Mouse (Mus musculus) thymus, postnatal 36 days (tissue): ENCODE results near the gene Acvr2a.

Experiments used
- DNase-seq, 2 experiments: peaks; one replicate each; pipeline ENCODE4 v3.0.0; 2022; ENCODE audit warnings: mixed read lengths in 2 of 2

Acvr2a gene

DNA sequence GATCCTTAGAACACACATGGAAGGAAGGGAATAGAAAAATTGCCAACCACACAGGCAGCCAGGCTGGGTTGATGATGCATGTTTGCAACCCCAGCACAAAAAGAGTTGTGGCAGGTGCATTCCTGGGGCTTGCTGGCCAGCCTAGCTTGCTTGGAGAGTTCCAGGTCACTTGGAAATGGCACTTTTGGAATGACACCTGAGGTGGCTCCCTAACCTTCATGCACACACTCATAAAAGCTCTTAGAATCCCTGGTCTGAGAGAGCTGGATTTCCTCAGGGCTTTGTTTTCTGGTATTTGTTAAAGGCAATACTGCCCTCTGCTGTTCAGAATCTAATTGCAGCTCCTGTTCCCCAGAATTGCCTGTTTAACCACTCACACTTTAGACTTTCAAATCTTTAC is 72.0 kb downstream of the Acvr2a start:
- DNase-seq, result peak; percentile 7 to 14

GRCm38 (mm10) chr2:48895186-48895585 is 81.3 kb downstream of the Acvr2a start:
- DNase-seq, result no peak

DNA sequence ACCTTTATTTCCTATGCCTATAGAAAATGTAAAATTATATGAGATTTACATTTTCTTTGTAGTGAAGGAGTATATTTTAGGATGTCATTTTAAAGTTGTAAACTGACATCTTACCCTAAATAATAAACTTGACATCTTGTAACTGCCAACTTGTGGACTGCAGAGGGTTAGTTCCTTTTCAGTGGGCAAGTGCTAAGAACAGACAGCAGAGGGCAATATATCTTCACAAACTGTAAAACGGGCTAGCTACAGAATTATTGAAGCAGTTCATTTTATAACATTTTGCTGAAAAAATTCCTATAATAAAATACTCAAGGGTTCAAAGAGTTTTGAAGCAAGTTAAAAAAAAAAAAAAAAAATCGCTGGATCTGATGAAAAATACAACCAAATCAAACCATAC is 95.0 kb downstream of the Acvr2a start:
- no peak for DNase-seq

DNA sequence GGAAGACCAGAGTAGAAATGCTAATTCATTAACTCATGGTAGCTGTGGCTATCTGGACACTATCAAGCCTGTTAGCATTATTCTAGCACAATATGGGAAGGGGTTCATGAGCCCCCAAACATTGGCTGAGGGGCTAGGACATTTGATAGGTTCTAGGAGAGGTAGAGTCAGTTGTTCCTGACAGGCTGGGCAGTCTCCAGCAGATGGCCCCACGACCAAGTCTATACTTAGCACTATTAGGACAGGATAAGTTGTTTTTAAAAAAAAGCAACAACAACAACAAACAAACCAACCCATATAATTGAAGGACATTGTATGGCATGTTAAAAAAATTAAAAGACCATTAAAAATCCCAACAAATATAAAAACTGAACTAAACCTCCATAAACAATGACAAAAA is 100.3 kb downstream of the Acvr2a start:
- DNase-seq, result no peak

- DNase-seq, result no peak
Observed at GRCm38 (mm10) chr2:48915832-48916231, 101.9 kb downstream of the Acvr2a start.

DNA sequence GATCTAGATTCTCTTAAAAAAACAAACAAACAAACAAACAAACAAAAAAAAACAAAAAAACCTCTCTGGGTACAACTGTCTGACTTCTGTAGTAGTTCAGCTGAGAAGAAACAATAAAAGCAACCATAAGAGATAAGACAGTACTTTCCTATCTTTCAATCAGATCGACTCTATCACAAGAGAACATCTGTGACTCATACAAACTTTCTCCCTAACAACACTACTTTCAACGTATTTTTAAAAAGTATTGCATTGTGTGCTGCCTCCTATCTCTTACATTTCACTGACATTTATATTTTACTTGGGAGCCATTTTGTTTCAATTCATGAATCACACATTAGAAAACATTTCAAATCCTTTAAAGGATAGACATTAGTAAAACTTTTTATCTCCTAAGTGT is 121.1 kb downstream of the Acvr2a start:
- no peak for DNase-seq

GRCm38 (mm10) chr2:48947761-48948160 is 133.9 kb downstream of the Acvr2a start:
- DNase-seq, result no peak

DNA sequence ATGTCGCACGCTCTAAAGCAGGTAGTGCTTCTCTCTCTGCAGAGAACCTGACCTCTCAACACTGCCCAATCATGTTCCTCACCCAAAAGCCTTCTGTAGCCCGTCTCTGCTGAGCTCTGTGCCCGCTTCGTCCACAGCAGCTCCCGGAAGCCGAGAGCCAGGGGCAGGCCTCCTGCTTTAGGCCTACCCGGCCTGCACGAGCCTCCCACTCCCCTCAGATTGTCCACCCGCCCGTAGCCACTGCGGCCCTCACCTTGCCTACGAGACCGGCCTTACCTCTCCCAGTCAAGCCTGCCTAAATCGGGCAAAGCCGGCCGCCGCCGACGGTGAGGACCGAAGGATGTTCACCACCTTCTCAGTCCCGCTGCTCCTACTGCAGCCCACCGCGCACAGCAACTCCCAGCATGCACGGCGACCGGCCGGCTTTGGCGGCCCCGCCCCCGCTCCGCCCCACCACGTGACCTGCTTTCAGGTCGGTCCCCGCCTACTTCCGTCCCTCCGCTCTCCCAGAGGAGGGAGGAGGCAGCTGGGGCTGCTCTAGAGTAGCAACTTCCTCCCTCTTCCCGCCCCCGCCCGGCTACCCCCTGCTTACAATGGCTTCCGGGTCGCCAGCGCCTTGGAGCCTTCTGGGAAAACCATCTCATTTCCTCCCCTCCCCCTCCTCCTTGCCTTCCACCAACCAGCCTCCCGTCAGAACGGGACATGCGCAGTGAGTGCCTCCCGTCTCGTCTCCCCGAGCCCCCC is 135.1 kb downstream of the Acvr2a start, which contains the start of gene Mbd5:
TSS of gene Mbd5 (plus strand) at position 668 of the 744 bp plus-strand sequence.
- DNase-seq, result peak; percentile 99 to 100

DNA sequence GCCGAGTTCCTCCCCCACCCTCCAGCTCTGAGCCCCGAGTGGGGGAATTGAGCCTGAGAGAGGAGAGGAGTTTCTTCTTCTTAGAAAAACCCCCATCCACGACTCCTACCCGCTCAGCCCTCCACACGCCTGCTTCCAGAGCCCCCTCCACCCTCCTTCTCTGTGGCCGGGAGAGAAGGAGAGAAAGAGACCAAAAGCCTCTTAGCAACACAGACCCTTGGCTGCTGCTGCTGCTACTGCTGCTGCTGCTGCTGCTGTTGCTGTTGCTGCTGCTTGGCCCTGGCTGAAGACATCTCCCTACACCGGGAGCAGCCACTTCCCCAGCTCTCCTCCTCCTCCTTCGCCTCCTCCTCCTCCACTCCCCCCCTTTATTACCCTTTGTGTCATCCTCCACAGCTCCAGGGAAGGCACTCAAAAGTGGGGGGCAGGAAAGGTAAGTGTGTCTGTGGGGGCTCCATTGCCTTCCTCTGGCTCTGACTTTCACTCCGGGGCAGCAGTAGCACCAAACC is 135.9 kb downstream of the Acvr2a start:
- peak in 1 of 2 experiments; percentile 69 for DNase-seq

- DNase-seq, result no peak
Observed at GRCm38 (mm10) chr2:48950252-48950315, 136.2 kb downstream of the Acvr2a start, which contains the start of gene Orc4. Orc4 (minus strand) TSS chr2:48950277.

DNA sequence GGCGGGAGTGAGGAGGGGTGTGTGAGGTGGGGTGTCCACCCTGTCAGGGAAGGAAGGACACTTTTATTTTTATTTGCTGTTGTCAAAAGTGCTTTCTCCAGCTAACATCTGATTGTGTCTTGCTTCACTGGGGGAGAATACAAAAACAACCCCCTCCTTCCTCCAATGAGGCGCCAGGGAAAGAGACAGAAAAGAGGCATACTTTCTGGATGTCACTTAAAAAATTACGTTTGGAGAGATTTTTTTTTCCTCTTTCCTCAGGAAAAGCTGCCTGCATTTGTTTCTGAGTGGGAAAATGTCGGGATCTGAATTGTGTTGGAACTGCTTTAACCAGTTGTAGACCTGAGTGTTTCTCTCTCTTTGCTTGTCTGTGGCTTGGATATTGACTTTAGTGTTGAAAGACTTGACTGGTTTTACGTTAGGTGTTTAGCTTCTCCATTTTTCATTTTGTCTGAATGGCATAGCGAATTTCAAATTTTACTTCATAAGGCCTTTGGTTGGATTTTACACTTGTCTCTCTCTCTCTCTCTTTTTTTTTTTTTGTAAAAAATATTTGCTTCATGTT is 136.5 kb downstream of the Acvr2a start:
- no peak for DNase-seq
